Mouse (Mus musculus) adrenal gland, adult (tissue): Measurements from ENCODE around the gene Pomgnt1.

ENCODE experiments used
- DNase-seq, 2 experiments: peaks; one replicate each; pipeline ENCODE4 v3.0.0; 2022 to 2023; ENCODE audit warnings: low spot score in 1 of 2; ENCODE audit not compliant: inconsistent age in 2 of 2

The Pomgnt1 gene

GRCm38 (mm10) chr4:116123602-116124519 is at the start of gene Pomgnt1, which contains the start of gene Rad54l:
TSS of gene Pomgnt1 (plus strand) at chr4:116123840.
TSS of gene Rad54l (minus strand) at chr4:116123690.
- DNase-seq: peak; percentile 84 to 92

GRCm38 (mm10) chr4:116074145-116074675 is 49.4 kb upstream of the Pomgnt1 start:
- peak in 1 of 2 experiments; percentile 60 for DNase-seq

GRCm38 (mm10) chr4:116074861-116075620 is 48.6 kb upstream of the Pomgnt1 start, which contains the start of the genes Uqcrh and Lrrc41:
TSS of gene Uqcrh (minus strand) at chr4:116075071.
TSS of gene Lrrc41 (plus strand) at chr4:116075269.
- peak; percentile 96 to 99 for DNase-seq

GRCm38 (mm10) chr4:116075631-116076368 is 47.8 kb upstream of the Pomgnt1 start:
- DNase-seq: peak; percentile 80 to 93

- DNase-seq: peak; percentile 70 to 90
Measured at GRCm38 (mm10) chr4:116076369-116077231, 47.0 kb upstream of the Pomgnt1 start.

GRCm38 (mm10) chr4:116077240-116078095 is 46.2 kb upstream of the Pomgnt1 start:
- peak; percentile 60 to 76 for DNase-seq

GRCm38 (mm10) chr4:116088510-116089249 is 35.0 kb upstream of the Pomgnt1 start:
- DNase-seq: no peak

- no peak for DNase-seq
Measured at GRCm38 (mm10) chr4:116096291-116096690, 27.3 kb upstream of the Pomgnt1 start.

- no peak for DNase-seq
Measured at GRCm38 (mm10) chr4:116097211-116097610, 26.4 kb upstream of the Pomgnt1 start.

GRCm38 (mm10) chr4:116100959-116101358 is 22.7 kb upstream of the Pomgnt1 start:
- no peak for DNase-seq

- no peak for DNase-seq
Measured at GRCm38 (mm10) chr4:116105278-116105677, 18.4 kb upstream of the Pomgnt1 start.

- DNase-seq: no peak
Measured at GRCm38 (mm10) chr4:116110695-116111094, 12.9 kb upstream of the Pomgnt1 start.

GRCm38 (mm10) chr4:116111486-116111885 is 12.2 kb upstream of the Pomgnt1 start:
- no peak for DNase-seq

GRCm38 (mm10) chr4:116122762-116123161 is 878 bp upstream of the Pomgnt1 start:
- DNase-seq: no peak

GRCm38 (mm10) chr4:116125803-116126386 is 2.3 kb downstream of the Pomgnt1 start:
- no peak for DNase-seq

GRCm38 (mm10) chr4:116127956-116128355 is 4.3 kb downstream of the Pomgnt1 start:
- no peak for DNase-seq

GRCm38 (mm10) chr4:116133126-116133525 is 9.5 kb downstream of the Pomgnt1 start:
- no peak for DNase-seq

- peak in 1 of 2 experiments; percentile 64 for DNase-seq
Measured at GRCm38 (mm10) chr4:116134990-116135389, 11.3 kb downstream of the Pomgnt1 start.
